Mouse (Mus musculus) heart, embryonic 11.5 days (tissue): ENCODE measurements around the gene Gm37240. TPM values are rescaled to one million over a fixed set of nuclear protein-coding genes. Genes with fewer than 3 reads are reported as not detected.

ENCODE experiments used
- ATAC-seq: fragments of 200-750 bp; cut with Nextera tagmentation; replicated peaks from 2 replicates; pipeline ENCODE4 v1.8.0; 2017; ENCODE audit warnings: moderate library complexity; ENCODE audit not compliant: insufficient number of reproducible peaks, low FRiP score, low TSS enrichment
- H3K27ac ChIP-seq: fragments of 300-500 bp; sonication (generic); 2 replicates; pipeline ENCODE4 v1.5.1; 2014; ENCODE audit warnings: mild to moderate bottlenecking, low read depth, low read length
- H3K27me3 ChIP-seq: fragments of 300-500 bp; sonication (generic); 2 replicates; pipeline ENCODE4 v1.6.1; 2014; ENCODE audit warnings: mild to moderate bottlenecking, low read length, mixed read lengths; ENCODE audit not compliant: control insufficient read depth, insufficient read depth
- H3K36me3 ChIP-seq: fragments of 300-500 bp; sonication (generic); 2 replicates; pipeline ENCODE4 v1.6.1; 2014; ENCODE audit warnings: mild to moderate bottlenecking, low read length, moderate library complexity, mixed read lengths; ENCODE audit not compliant: control insufficient read depth, insufficient read depth
- H3K4me1 ChIP-seq: fragments of 300-500 bp; sonication (generic); 2 replicates; pipeline ENCODE4 v1.6.1; 2014; ENCODE audit warnings: low read length; ENCODE audit not compliant: control insufficient read depth, insufficient read depth
- H3K4me2 ChIP-seq: fragments of 300-500 bp; sonication (generic); 2 replicates; pipeline ENCODE4 v1.6.1; 2014; ENCODE audit warnings: mild to moderate bottlenecking, moderate library complexity
- H3K4me3 ChIP-seq: fragments of 300-500 bp; sonication (generic); 2 replicates; pipeline ENCODE4 v1.5.1; 2014; ENCODE audit warnings: low read depth, low read length
- H3K9ac ChIP-seq: fragments of 300-500 bp; sonication (generic); 2 replicates; pipeline ENCODE4 v1.6.1; 2014; ENCODE audit warnings: mild to moderate bottlenecking, low read depth, low read length, moderate library complexity
- H3K9me3 ChIP-seq: fragments of 300-500 bp; sonication (generic); replicated peaks from 2 replicates; pipeline ENCODE4 v1.6.1; 2016; ENCODE audit warnings: low read length; ENCODE audit not compliant: control insufficient read depth
- WGBS: fragments of 180-500 bp; shearing (Covaris S2); extraction: QIAGEN DNeasy Blood & Tissue Kit; methylation state at CpG from one replicate; pipeline ENCODE4 v1.1.7; 2014; ENCODE audit not compliant: insufficient replicate concordance; 5-methylcytosine and 5-hydroxymethylcytosine counted together
- polyA plus RNA-seq: library from polyadenylated mRNA; unstranded; fragments of >200 nt; fragmentation: Nextera tagmentation; extraction: Ambion mirVana; gene quantifications from 2 replicates; pipeline ENCODE4 v1.2.1, GENCODE M21; 2014

Gm37240 gene
- polyA plus RNA-seq, 1 experiment from 2014 or later = 4.5 TPM

- ATAC-seq = no peak
- H3K9ac ChIP-seq = no peak overlapping the region
- 81% methylated on average over 7 of the region's 7 CpGs for WGBS
- H3K36me3 ChIP-seq = no peaks in the 10 kb centered on the region
- H3K9me3 ChIP-seq = no peaks in the 10 kb centered on the region
- H3K4me1 ChIP-seq = no peaks in the 10 kb centered on the region
- no peak overlapping the region for H3K27ac ChIP-seq
- no peaks in the 10 kb centered on the region for H3K27me3 ChIP-seq
- H3K4me3 ChIP-seq = no peak overlapping the region
- H3K4me2 ChIP-seq = no peak overlapping the region
Observed at GRCm38 (mm10) chr3:85060153-85060552, 827.2 kb downstream of the Gm37240 start.

GRCm38 (mm10) chr3:85057245-85057644 lies 830.1 kb downstream of the Gm37240 start:
- no peaks in the 10 kb centered on the region for H3K36me3 ChIP-seq
- no peak for ATAC-seq
- 68% methylated on average over 6 of the region's 6 CpGs for WGBS
- H3K9ac ChIP-seq = no peak overlapping the region
- H3K27me3 ChIP-seq = no peaks in the 10 kb centered on the region
- no peak overlapping the region for H3K4me2 ChIP-seq
- H3K4me1 ChIP-seq = no peaks in the 10 kb centered on the region
- no peak overlapping the region for H3K4me3 ChIP-seq
- no peak overlapping the region for H3K27ac ChIP-seq
- no peaks in the 10 kb centered on the region for H3K9me3 ChIP-seq

GRCm38 (mm10) chr3:85053526-85053925 lies 833.8 kb downstream of the Gm37240 start:
- H3K4me3 ChIP-seq = no peak overlapping the region
- peaks cover 7% of the 10 kb centered on the region; the same call in 1 of the 2 replicates for H3K4me1 ChIP-seq
- no peak overlapping the region for H3K9ac ChIP-seq
- H3K27me3 ChIP-seq = no peaks in the 10 kb centered on the region
- H3K36me3 ChIP-seq = no peaks in the 10 kb centered on the region
- H3K4me2 ChIP-seq = no peak overlapping the region
- no peak for ATAC-seq
- no peaks in the 10 kb centered on the region for H3K9me3 ChIP-seq
- no peak overlapping the region for H3K27ac ChIP-seq
- WGBS = 61% methylated on average over 4 of the region's 4 CpGs

- ATAC-seq = no peak
Observed at GRCm38 (mm10) chr3:85052196-85052595, 835.1 kb downstream of the Gm37240 start.

GRCm38 (mm10) chr3:85048569-85048968 lies 838.7 kb downstream of the Gm37240 start:
- Histone ChIP-seq H3K4me1 (peaks cover 7% of the 10 kb centered on the region; the same call in 1 of the 2 replicates), H3K27me3 (no peaks in the 10 kb centered on the region), H3K9ac (no peak overlapping the region), H3K36me3 (no peaks in the 10 kb centered on the region), H3K4me2 (no peak overlapping the region), H3K4me3 (no peak overlapping the region), H3K27ac (no peak overlapping the region), H3K9me3 (no peaks in the 10 kb centered on the region)
- WGBS = 84% methylated on average over 5 of the region's 5 CpGs
- no peak for ATAC-seq

More at GRCm38 (mm10) chr3:85052196-85052595, 835.1 kb downstream of the Gm37240 start:
- H3K4me3 ChIP-seq = no peak overlapping the region
- no peak overlapping the region for H3K4me2 ChIP-seq
- 50% methylated on average over 1 of the region's 1 CpGs for WGBS
- H3K9me3 ChIP-seq = no peaks in the 10 kb centered on the region
- no peak overlapping the region for H3K27ac ChIP-seq
- H3K9ac ChIP-seq = no peak overlapping the region
- H3K27me3 ChIP-seq = no peaks in the 10 kb centered on the region
- H3K36me3 ChIP-seq = no peaks in the 10 kb centered on the region
- peaks cover 7% of the 10 kb centered on the region; the same call in 1 of the 2 replicates for H3K4me1 ChIP-seq

GRCm38 (mm10) chr3:85043679-85044218 lies 843.6 kb downstream of the Gm37240 start:
- no peak overlapping the region for H3K27ac ChIP-seq
- no peak overlapping the region for H3K4me3 ChIP-seq
- no peaks in the 10 kb centered on the region for H3K36me3 ChIP-seq
- no peak overlapping the region for H3K9ac ChIP-seq
- no peak for ATAC-seq
- H3K27me3 ChIP-seq = no peaks in the 10 kb centered on the region
- H3K4me2 ChIP-seq = no peak overlapping the region
- no peaks in the 10 kb centered on the region for H3K4me1 ChIP-seq
- WGBS = 89% methylated on average over 8 of the region's 8 CpGs
- no peaks in the 10 kb centered on the region for H3K9me3 ChIP-seq

- H3K4me2 ChIP-seq = no peak overlapping the region
- no peak overlapping the region for H3K4me3 ChIP-seq
- no peaks in the 10 kb centered on the region for H3K9me3 ChIP-seq
- no peak for ATAC-seq
- no peaks in the 10 kb centered on the region for H3K36me3 ChIP-seq
- no peaks in the 10 kb centered on the region for H3K4me1 ChIP-seq
- H3K27ac ChIP-seq = no peak overlapping the region
- no peaks in the 10 kb centered on the region for H3K27me3 ChIP-seq
- H3K9ac ChIP-seq = no peak overlapping the region
- 82% methylated on average over 4 of the region's 4 CpGs for WGBS
Observed at GRCm38 (mm10) chr3:85042126-85042525, 845.2 kb downstream of the Gm37240 start.

- no peak for ATAC-seq
- WGBS = 92% methylated on average over 1 of the region's 1 CpGs
- H3K9me3 ChIP-seq = no peaks in the 10 kb centered on the region
- H3K9ac ChIP-seq = no peak overlapping the region
- H3K4me3 ChIP-seq = no peak overlapping the region
- H3K4me2 ChIP-seq = no peak overlapping the region
- H3K36me3 ChIP-seq = no peaks in the 10 kb centered on the region
- no peaks in the 10 kb centered on the region for H3K27me3 ChIP-seq
- no peaks in the 10 kb centered on the region for H3K4me1 ChIP-seq
- H3K27ac ChIP-seq = no peak overlapping the region
Observed at GRCm38 (mm10) chr3:85029141-85029540, 858.2 kb downstream of the Gm37240 start.
